Mouse (Mus musculus) liver, embryonic 15.5 days (tissue): Measurements from ENCODE around the gene Nsmce1. TPM values are rescaled to one million over a fixed set of nuclear protein-coding genes. Genes with fewer than 3 reads are reported as not detected.

Experiments used
- ATAC-seq: fragments of 200-750 bp; cut with Nextera tagmentation; 2 replicates; pipeline ENCODE4 v1.8.0; 2017; ENCODE audit warnings: moderate number of reproducible peaks, mild to moderate bottlenecking, moderate library complexity; ENCODE audit not compliant: insufficient read depth
- H3K27ac ChIP-seq: fragments of 300-500 bp; sonication (generic); replicated peaks from 2 replicates; pipeline ENCODE4 v1.5.1; 2015; ENCODE audit warnings: mild to moderate bottlenecking, inconsistent platforms
- H3K27me3 ChIP-seq: fragments of 300-500 bp; sonication (generic); 2 replicates; pipeline ENCODE4 v1.6.1; 2015; ENCODE audit warnings: mild to moderate bottlenecking, inconsistent platforms
- H3K36me3 ChIP-seq: fragments of 300-500 bp; sonication (generic); replicated peaks from 2 replicates; pipeline ENCODE4 v1.6.1; 2015; ENCODE audit warnings: moderate library complexity, mild to moderate bottlenecking, inconsistent platforms
- H3K4me1 ChIP-seq: fragments of 300-500 bp; sonication (generic); replicated peaks from 2 replicates; pipeline ENCODE4 v1.6.1; 2015; ENCODE audit warnings: inconsistent platforms
- H3K4me2 ChIP-seq: fragments of 300-500 bp; sonication (generic); 2 replicates; pipeline ENCODE4 v1.6.1; 2015; ENCODE audit warnings: moderate library complexity, mild to moderate bottlenecking, inconsistent platforms
- H3K4me3 ChIP-seq: fragments of 300-500 bp; sonication (generic); replicated peaks from 2 replicates; pipeline ENCODE4 v1.5.1; 2015; ENCODE audit warnings: mild to moderate bottlenecking, inconsistent platforms
- H3K9ac ChIP-seq: fragments of 300-500 bp; sonication (generic); 2 replicates; pipeline ENCODE4 v1.6.1; 2015; ENCODE audit warnings: moderate library complexity, mild to moderate bottlenecking, inconsistent platforms
- H3K9me3 ChIP-seq: fragments of 300-500 bp; sonication (generic); replicated peaks from 2 replicates; pipeline ENCODE4 v1.6.1; 2016; ENCODE audit warnings: inconsistent platforms
- WGBS: fragments of 180-500 bp; shearing (Covaris S2); methylation state at CpG from one replicate; pipeline ENCODE4 v1.1.7; 2015; ENCODE audit warnings: mixed read lengths; ENCODE audit not compliant: insufficient replicate concordance; 5-methylcytosine and 5-hydroxymethylcytosine counted together
- polyA plus RNA-seq: library from polyadenylated mRNA; unstranded; fragments of >200 nt; fragmentation: Nextera tagmentation; extraction: Ambion mirVana; gene quantifications from 2 replicates; pipeline ENCODE4 v1.2.1, GENCODE M21; 2015

Gene Nsmce1
- 73.8 and 75.2 TPM in 2 replicates for polyA plus RNA-seq

- H3K4me2 ChIP-seq, result peak within 1 kb of the TSS; percentile 86
- H3K36me3 ChIP-seq, result peaks cover 7% of the 10 kb centered on the region
- H3K27ac ChIP-seq, result peak within 1 kb of the TSS; percentile 86
- H3K4me3 ChIP-seq, result peak within 1 kb of the TSS; percentile 69
- WGBS, result under 1% methylated on average over 56 of the region's 56 CpGs
- no peaks in the 10 kb centered on the region for H3K9me3 ChIP-seq
- peak; percentile 96 for ATAC-seq
- H3K9ac ChIP-seq, result peak within 1 kb of the TSS; percentile 78
- no peaks in the 10 kb centered on the region for H3K27me3 ChIP-seq
- peaks cover 63% of the 10 kb centered on the region for H3K4me1 ChIP-seq
These were observed at the start of gene Nsmce1 for GRCm38 (mm10) chr7:125490947-125491735. TSS of gene Nsmce1 (minus strand) at chr7:125491596.

GRCm38 (mm10) chr7:125541026-125541425, 49.6 kb upstream of the Nsmce1 start:
- peaks cover 19% of the 10 kb centered on the region; the same call in 1 of the 2 replicates for H3K27me3 ChIP-seq
- no peaks in the 10 kb centered on the region for H3K9me3 ChIP-seq
- no peak overlapping the region for H3K4me3 ChIP-seq
- WGBS, result 40% methylated on average over 1 of the region's 1 CpGs
- H3K4me2 ChIP-seq, result no peak overlapping the region
- ATAC-seq, result no peak
- no peak overlapping the region for H3K27ac ChIP-seq
- no peak overlapping the region for H3K9ac ChIP-seq
- H3K36me3 ChIP-seq, result no peaks in the 10 kb centered on the region
- peaks cover 11% of the 10 kb centered on the region; the same call in 1 of the 2 replicates for H3K4me1 ChIP-seq

- H3K4me2 ChIP-seq, result no peak overlapping the region
- no peak overlapping the region for H3K9ac ChIP-seq
- no peaks in the 10 kb centered on the region for H3K36me3 ChIP-seq
- peaks cover 11% of the 10 kb centered on the region; the same call in 1 of the 2 replicates for H3K4me1 ChIP-seq
- ATAC-seq, result no peak
- 37% methylated on average over 3 of the region's 3 CpGs for WGBS
- no peak overlapping the region for H3K27ac ChIP-seq
- H3K27me3 ChIP-seq, result peaks cover 19% of the 10 kb centered on the region; the same call in 1 of the 2 replicates
- H3K9me3 ChIP-seq, result no peaks in the 10 kb centered on the region
- H3K4me3 ChIP-seq, result no peak overlapping the region
These were observed 48.0 kb upstream of the Nsmce1 start for GRCm38 (mm10) chr7:125539351-125539750.

GRCm38 (mm10) chr7:125527901-125528580, 36.6 kb upstream of the Nsmce1 start:
- no peak for ATAC-seq
- H3K36me3 ChIP-seq, result no peaks in the 10 kb centered on the region
- WGBS, result 72% methylated on average over 9 of the region's 9 CpGs
- H3K4me2 ChIP-seq, result no peak overlapping the region
- H3K9me3 ChIP-seq, result no peaks in the 10 kb centered on the region
- peaks cover 10% of the 10 kb centered on the region for H3K4me1 ChIP-seq
- H3K9ac ChIP-seq, result no peak overlapping the region
- H3K4me3 ChIP-seq, result no peak overlapping the region
- H3K27ac ChIP-seq, result no peak overlapping the region
- H3K27me3 ChIP-seq, result no peaks in the 10 kb centered on the region

- Histone ChIP-seq H3K27me3 (no peaks in the 10 kb centered on the region), H3K9me3 (no peaks in the 10 kb centered on the region), H3K9ac (no peak overlapping the region), H3K27ac (no peak overlapping the region), H3K4me1 (peaks cover 18% of the 10 kb centered on the region), H3K36me3 (no peaks in the 10 kb centered on the region), H3K4me2 (no peak overlapping the region), H3K4me3 (no peak overlapping the region)
- ATAC-seq, result no peak
- WGBS, result 79% methylated on average over 6 of the region's 6 CpGs
These were observed 35.8 kb upstream of the Nsmce1 start for GRCm38 (mm10) chr7:125527186-125527585.

GRCm38 (mm10) chr7:125523051-125523450, 31.7 kb upstream of the Nsmce1 start:
- 6% methylated on average over 3 of the region's 3 CpGs for WGBS
- Histone ChIP-seq H3K36me3 (no peaks in the 10 kb centered on the region), H3K4me2 (peak overlapping the region; percentile 51), H3K27me3 (no peaks in the 10 kb centered on the region), H3K9me3 (no peaks in the 10 kb centered on the region), H3K27ac (peak overlapping the region; percentile 79), H3K9ac (0 out of 2 replicates have a peak overlapping the region, but pooled peaks have one; percentile 10), H3K4me3 (no peak overlapping the region; the same call in 1 of the 2 replicates), H3K4me1 (peaks cover 45% of the 10 kb centered on the region)
- peak; percentile 90 for ATAC-seq

GRCm38 (mm10) chr7:125519715-125520114, 28.3 kb upstream of the Nsmce1 start:
- Histone ChIP-seq H3K27me3 (no peaks in the 10 kb centered on the region), H3K9ac (peak overlapping the region; percentile 11; the same call in 1 of the 2 replicates), H3K9me3 (no peaks in the 10 kb centered on the region), H3K36me3 (no peaks in the 10 kb centered on the region), H3K27ac (peak overlapping the region; percentile 65), H3K4me2 (peak overlapping the region; percentile 21), H3K4me3 (no peak overlapping the region), H3K4me1 (peaks cover 76% of the 10 kb centered on the region)
- 30% methylated on average over 3 of the region's 3 CpGs for WGBS
- peak; percentile 69 for ATAC-seq

- Histone ChIP-seq H3K4me1 (peaks cover 71% of the 10 kb centered on the region), H3K36me3 (no peaks in the 10 kb centered on the region)
These were observed 26.1 kb upstream of the Nsmce1 start for GRCm38 (mm10) chr7:125517470-125517869.

GRCm38 (mm10) chr7:125516723-125517122, 25.3 kb upstream of the Nsmce1 start:
- no peak overlapping the region for H3K9ac ChIP-seq
- peak; percentile 73 for ATAC-seq
- no peaks in the 10 kb centered on the region for H3K9me3 ChIP-seq
- WGBS, result 33% methylated on average over 8 of the region's 8 CpGs
- H3K27me3 ChIP-seq, result no peaks in the 10 kb centered on the region
- H3K36me3 ChIP-seq, result no peaks in the 10 kb centered on the region
- peaks cover 71% of the 10 kb centered on the region for H3K4me1 ChIP-seq
- H3K4me3 ChIP-seq, result no peak overlapping the region
- H3K4me2 ChIP-seq, result peak overlapping the region; percentile 36
- H3K27ac ChIP-seq, result peak overlapping the region; percentile 84

More at GRCm38 (mm10) chr7:125517470-125517869, 26.1 kb upstream of the Nsmce1 start:
- H3K27ac ChIP-seq, result peak overlapping the region; percentile 84
- H3K27me3 ChIP-seq, result no peaks in the 10 kb centered on the region
- no peak for ATAC-seq
- WGBS, result 82% methylated on average over 6 of the region's 6 CpGs
- no peaks in the 10 kb centered on the region for H3K9me3 ChIP-seq
- no peak overlapping the region for H3K4me3 ChIP-seq
- no peak overlapping the region for H3K4me2 ChIP-seq
- H3K9ac ChIP-seq, result no peak overlapping the region

GRCm38 (mm10) chr7:125515081-125515853, 23.9 kb upstream of the Nsmce1 start:
- no peaks in the 10 kb centered on the region for H3K36me3 ChIP-seq
- no peaks in the 10 kb centered on the region for H3K9me3 ChIP-seq
- H3K4me3 ChIP-seq, result no peak overlapping the region
- 66% methylated on average over 5 of the region's 5 CpGs for WGBS
- H3K4me1 ChIP-seq, result peaks cover 63% of the 10 kb centered on the region
- no peak overlapping the region for H3K4me2 ChIP-seq
- H3K9ac ChIP-seq, result no peak overlapping the region
- peak overlapping the region; percentile 84; the same call in 1 of the 2 replicates for H3K27ac ChIP-seq
- no peaks in the 10 kb centered on the region for H3K27me3 ChIP-seq
- ATAC-seq, result peak; percentile 38
